Mouse (Mus musculus) CH12.LX (cell line): ENCODE data around the gene Lhfp. TPM values are rescaled to one million over a fixed set of nuclear protein-coding genes. Genes with fewer than 3 reads are reported as not detected.

Experiments used
- DNase-seq: peaks from one replicate; pipeline ENCODE4 v3.0.0-alpha.2; 2013; ENCODE audit errors: extremely low read depth
- H3K27ac ChIP-seq: 2 replicates; pipeline ENCODE4 v1.5.1; 2012; ENCODE audit warnings: low read depth, mild to moderate bottlenecking, control low read depth, moderate library complexity; ENCODE audit not compliant: insufficient read depth
- H3K27me3 ChIP-seq: replicated peaks from 2 replicates; pipeline ENCODE3; 2012; ENCODE audit warnings: inconsistent platforms
- H3K36me3 ChIP-seq, 2 experiments: replicated peaks in 1 of 2; 2 replicates each; pipeline versions ENCODE3 to v1.6.1; 2012; ENCODE audit warnings: inconsistent platforms in 1 of 2, low read length in 1 of 2, mild to moderate bottlenecking in 1 of 2, mixed read lengths in 1 of 2, moderate library complexity in 1 of 2; ENCODE audit not compliant: control insufficient read depth in 1 of 2, insufficient read depth in 1 of 2
- H3K4me1 ChIP-seq, 2 experiments: 2 replicates each; pipeline ENCODE4 v1.6.1; 2012; ENCODE audit warnings: inconsistent platforms in 1 of 2, moderate library complexity in 1 of 2; ENCODE audit not compliant: insufficient read depth in 2 of 2, control insufficient read depth in 1 of 2
- H3K4me2 ChIP-seq: 2 replicates; pipeline ENCODE4 v1.6.1; 2012; ENCODE audit warnings: low read depth, mild to moderate bottlenecking, control low read depth; ENCODE audit not compliant: poor library complexity, insufficient read depth, severe bottlenecking
- H3K4me3 ChIP-seq, 3 experiments: fragments of 150-350 bp in 1 of 3; sonication (generic) in 1 of 3; replicated peaks in 1 of 3; 2 replicates each; pipeline versions ENCODE3 to v1.5.1; 2011 to 2012; ENCODE audit warnings: low read depth in 2 of 3, low read length in 2 of 3, mild to moderate bottlenecking in 2 of 3, moderate library complexity in 2 of 3, control low read depth in 1 of 3, improper control_type of control experiment in 1 of 3, inconsistent platforms in 1 of 3, mixed read lengths in 1 of 3; ENCODE audit not compliant: poor library complexity in 1 of 3
- H3K79me2 ChIP-seq: replicated peaks from 2 replicates; pipeline ENCODE4 v1.6.1; 2012; ENCODE audit warnings: mild to moderate bottlenecking, moderate library complexity; ENCODE audit not compliant: control insufficient read depth, poor library complexity, insufficient read depth, severe bottlenecking; ENCODE audit errors: extremely low read depth
- H3K9ac ChIP-seq: 2 replicates; pipeline ENCODE4 v1.6.1; 2012; ENCODE audit warnings: low read depth, mild to moderate bottlenecking, control low read depth, moderate library complexity; ENCODE audit not compliant: insufficient read depth
- H3K9me3 ChIP-seq: replicated peaks from 2 replicates; pipeline ENCODE3; 2012; ENCODE audit warnings: low read length, inconsistent platforms, mixed read lengths
- CHD1 ChIP-seq: IDR thresholded peaks from 2 replicates; pipeline ENCODE4 v1.6.1; 2012; ENCODE audit warnings: low read depth, low read length, improper control_type of control experiment, inconsistent platforms
- CHD2 ChIP-seq: IDR thresholded peaks from 2 replicates; pipeline ENCODE4 v1.6.1; 2011; ENCODE audit warnings: low read length, improper control_type of control experiment
- E2F4 ChIP-seq: IDR thresholded peaks from 2 replicates; pipeline ENCODE4 v1.6.1; 2011; ENCODE audit warnings: low read depth, low read length, improper control_type of control experiment; ENCODE audit not compliant: insufficient replicate concordance
- EP300 ChIP-seq: IDR thresholded peaks from 2 replicates; pipeline ENCODE4 v1.6.1; 2011; ENCODE audit warnings: low read length, improper control_type of control experiment
- HCFC1 ChIP-seq: IDR thresholded peaks from 2 replicates; pipeline ENCODE4 v1.6.1; 2012; ENCODE audit warnings: low read depth, mild to moderate bottlenecking, inconsistent platforms, low read length, improper control_type of control experiment
- IRF4 ChIP-seq: IDR thresholded peaks from 2 replicates; pipeline ENCODE4 v1.6.1; 2014; ENCODE audit warnings: low read depth, mild to moderate bottlenecking, inconsistent platforms, low read length, improper control_type of control experiment
- JUN ChIP-seq: IDR thresholded peaks from 2 replicates; pipeline ENCODE4 v1.6.1; 2011; ENCODE audit warnings: low read depth, mild to moderate bottlenecking, low read length, improper control_type of control experiment, moderate library complexity; ENCODE audit not compliant: insufficient read depth
- JUND ChIP-seq: conservative IDR thresholded peaks from 2 replicates; pipeline ENCODE4 v1.6.1; 2011; ENCODE audit warnings: low read depth, low read length, improper control_type of control experiment
- MAFK ChIP-seq: IDR thresholded peaks from 2 replicates; pipeline ENCODE4 v1.6.1; 2011; ENCODE audit warnings: low read length, improper control_type of control experiment; ENCODE audit not compliant: insufficient replicate concordance
- MAZ ChIP-seq: IDR thresholded peaks from 2 replicates; pipeline ENCODE4 v1.6.1; 2012; ENCODE audit warnings: low read depth, mild to moderate bottlenecking, inconsistent platforms, low read length, improper control_type of control experiment, moderate library complexity
- MEF2A ChIP-seq: IDR thresholded peaks from 2 replicates; pipeline ENCODE4 v1.6.1; 2014; ENCODE audit warnings: low read depth, mild to moderate bottlenecking, inconsistent platforms, low read length, improper control_type of control experiment, borderline replicate concordance
- MYC ChIP-seq: IDR thresholded peaks from 2 replicates; pipeline ENCODE4 v1.6.1; 2011; ENCODE audit warnings: low read depth, mild to moderate bottlenecking, improper control_type of control experiment, low read length
- NELFE ChIP-seq: IDR thresholded peaks from 2 replicates; pipeline ENCODE4 v1.6.1; 2011; ENCODE audit warnings: low read depth, low read length, improper control_type of control experiment
- RAD21 ChIP-seq: IDR thresholded peaks from 2 replicates; pipeline ENCODE4 v1.6.1; 2011; ENCODE audit warnings: low read depth, mild to moderate bottlenecking, low read length, improper control_type of control experiment, moderate library complexity
- RCOR1 ChIP-seq: conservative IDR thresholded peaks from 2 replicates; pipeline ENCODE4 v1.6.1; 2012; ENCODE audit warnings: low read depth, mild to moderate bottlenecking, inconsistent platforms, low read length, improper control_type of control experiment
- SMC3 ChIP-seq: IDR thresholded peaks from 2 replicates; pipeline ENCODE4 v1.6.1; 2011; ENCODE audit warnings: low read depth, low read length, improper control_type of control experiment
- UBTF ChIP-seq: IDR thresholded peaks from 2 replicates; pipeline ENCODE4 v1.6.1; 2012; ENCODE audit warnings: low read depth, mild to moderate bottlenecking, inconsistent platforms, low read length, improper control_type of control experiment, moderate library complexity
- USF1 ChIP-seq: IDR thresholded peaks from 2 replicates; pipeline ENCODE4 v1.6.1; 2014; ENCODE audit warnings: low read depth, mild to moderate bottlenecking, inconsistent platforms, low read length, improper control_type of control experiment
- USF2 ChIP-seq: conservative IDR thresholded peaks from 2 replicates; pipeline ENCODE4 v1.6.1; 2011; ENCODE audit warnings: low read depth, low read length, improper control_type of control experiment
- ZMIZ1 ChIP-seq: IDR thresholded peaks from 2 replicates; pipeline ENCODE4 v1.6.1; 2012; ENCODE audit warnings: low read depth, mild to moderate bottlenecking, inconsistent platforms, low read length, improper control_type of control experiment
- ZNF384 ChIP-seq: IDR thresholded peaks from 2 replicates; pipeline ENCODE4 v1.6.1; 2012; ENCODE audit warnings: low read depth, low read length, improper control_type of control experiment, inconsistent platforms
- dilution Hi-C: fragments of 300-500 bp; cut with MboI; formaldehyde crosslinking; loops from 2 replicates; pipeline ENCODE4 v1.14.3; 2020; ENCODE audit warnings: low sequenced_read_pairs; ENCODE audit not compliant: extremely low pct_unique_long_range_greater_than_20kb, extremely low pct_ligation_motif_present
- in situ Hi-C: fragments of 300-500 bp; cut with MboI; formaldehyde crosslinking; loops from 3 replicates; pipeline ENCODE4 v1.14.3; 2019; ENCODE audit warnings: low sequenced_read_pairs, low pct_ligation_motif_present, low pct_unique_long_range_greater_than_20kb, mixed read lengths
- polyA plus RNA-seq: library from polyadenylated mRNA; unstranded; fragments of >175 nt; gene quantifications from 2 replicates; pipeline ENCODE4 v1.2.1, GENCODE M21; 2012; ENCODE audit warnings: low read depth; ENCODE audit not compliant: insufficient read length
- total RNA-seq, 2 experiments: library from RNA; depleted of rRNA; stranded (reverse); fragments of 300-350 nt in 1 of 2; fragments of >200 nt in 1 of 2; gene quantifications; 2 replicates each; pipeline ENCODE4 v1.2.3; 2012 to 2014

The Lhfp gene
- total and polyA plus RNA-seq, 3 experiments = not detected

- no peak for DNase-seq
- no peak overlapping the region for H3K9ac ChIP-seq
- H3K27ac ChIP-seq = no peak overlapping the region
- no peaks in the 10 kb centered on the region for H3K4me1 ChIP-seq
- no peak overlapping the region for H3K4me2 ChIP-seq
- H3K79me2 ChIP-seq = no peaks in the 10 kb centered on the region
- dilution Hi-C loops (no loop called here), in situ Hi-C loops (no loop called here)
- H3K27me3 ChIP-seq = no peaks in the 10 kb centered on the region
- no peak overlapping the region for H3K4me3 ChIP-seq
- TF ChIP-seq USF1 (no peak), MEF2A (no peak), E2F4 (no peak), ZNF384 (no peak), CHD1 (no peak)
- no peaks in the 10 kb centered on the region for H3K36me3 ChIP-seq
- no peaks in the 10 kb centered on the region for H3K9me3 ChIP-seq
Observed at GRCm38 (mm10) chr3:53291945-53292344, 250.6 kb downstream of the Lhfp start.

DNA sequence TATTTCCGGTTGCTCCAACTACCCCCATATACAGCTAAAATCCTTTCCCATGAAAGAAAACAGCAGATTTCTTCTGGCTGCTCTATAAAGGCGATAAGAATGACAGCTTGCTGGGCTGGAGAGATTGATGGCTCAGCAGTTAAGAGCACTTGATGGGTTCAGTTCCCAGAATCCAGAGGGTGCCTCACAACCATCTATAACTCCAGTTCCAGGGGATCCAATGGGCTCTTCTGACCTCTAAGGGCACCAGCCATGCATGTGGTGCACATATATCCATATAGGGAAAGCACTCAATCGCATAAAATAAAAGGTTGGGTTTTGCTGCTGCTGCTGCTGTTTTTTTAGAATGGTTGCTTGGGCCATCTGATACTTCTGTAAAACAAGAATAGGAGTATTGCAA is 251.1 kb downstream of the Lhfp start:
- Histone ChIP-seq H3K79me2 (no peaks in the 10 kb centered on the region), H3K27ac (no peak overlapping the region), H3K4me1 (no peaks in the 10 kb centered on the region), H3K4me3 (no peak overlapping the region), H3K4me2 (no peak overlapping the region), H3K27me3 (no peaks in the 10 kb centered on the region), H3K9ac (no peak overlapping the region), H3K36me3 (no peaks in the 10 kb centered on the region), H3K9me3 (no peaks in the 10 kb centered on the region)
- no peak for TF ChIP-seq USF1
- DNase-seq = no peak
- dilution Hi-C loops = no loop called here
- in situ Hi-C loops = no loop called here

DNA sequence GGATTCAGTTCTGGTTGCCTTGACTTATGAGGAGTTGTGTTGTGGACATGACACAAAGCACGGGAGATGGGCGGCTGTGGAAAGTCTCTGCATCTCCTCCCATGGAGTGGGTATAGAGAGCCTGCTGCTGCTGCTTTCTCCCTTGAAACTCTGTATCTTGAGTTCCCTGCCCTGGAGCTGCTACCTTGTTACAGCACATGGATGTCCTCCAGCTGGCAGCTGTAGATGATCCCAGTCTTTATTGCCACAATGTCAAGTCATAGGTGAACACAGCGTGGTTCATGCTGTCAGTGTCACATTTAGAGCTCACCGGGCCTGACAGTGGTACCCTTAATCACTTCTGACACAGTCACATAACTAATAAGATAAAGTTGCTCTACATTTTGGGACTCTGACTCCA is 251.7 kb downstream of the Lhfp start:
- Histone ChIP-seq H3K9ac (no peak overlapping the region), H3K27ac (no peak overlapping the region), H3K4me3 (no peak overlapping the region), H3K27me3 (no peaks in the 10 kb centered on the region), H3K36me3 (no peaks in the 10 kb centered on the region), H3K4me2 (no peak overlapping the region), H3K79me2 (no peaks in the 10 kb centered on the region), H3K4me1 (no peaks in the 10 kb centered on the region), H3K9me3 (no peaks in the 10 kb centered on the region)
- TF ChIP-seq MAZ (no peak), USF1 (no peak), ZMIZ1 (no peak), RAD21 (no peak), RCOR1 (no peak), CHD2 (no peak), EP300 (no peak), NELFE (no peak), JUN (no peak), USF2 (no peak), ZNF384 (no peak), JUND (no peak), UBTF (no peak), IRF4 (no peak), HCFC1 (no peak), MAFK (no peak), MYC (no peak), SMC3 (no peak)
- dilution Hi-C loops (no loop called here), in situ Hi-C loops (no loop called here)
- DNase-seq = no peak
